Mouse (Mus musculus): ENCODE data around the gene Itpr1.

The Itpr1 gene

GRCm38 (mm10) chr6:108512994-108513393, 300.1 kb downstream of the Itpr1 start:
- no peak for DNase-seq (ENCODE audit: low spot score in 2 of 2)

- DNase-seq (ENCODE audit: low spot score in 2 of 2), result no peak
These were observed 303.4 kb downstream of the Itpr1 start for GRCm38 (mm10) chr6:108516248-108516647.

GRCm38 (mm10) chr6:108517241-108517981, 304.5 kb downstream of the Itpr1 start:
- DNase-seq (ENCODE audit: low spot score in 2 of 2), result no peak

- DNase-seq (ENCODE audit: low spot score in 2 of 2), result no peak
These were observed 305.1 kb downstream of the Itpr1 start for GRCm38 (mm10) chr6:108517986-108518385.

GRCm38 (mm10) chr6:108518552-108518951, 305.7 kb downstream of the Itpr1 start:
- no peak for DNase-seq (ENCODE audit: low spot score in 2 of 2)

- DNase-seq (ENCODE audit: low spot score in 2 of 2), result no peak
These were observed 306.4 kb downstream of the Itpr1 start for GRCm38 (mm10) chr6:108519327-108519726.

GRCm38 (mm10) chr6:108523956-108524616, 311.2 kb downstream of the Itpr1 start:
- no peak for DNase-seq (ENCODE audit: low spot score in 2 of 2)

- no peak for DNase-seq (ENCODE audit: low spot score in 2 of 2)
These were observed 311.7 kb downstream of the Itpr1 start for GRCm38 (mm10) chr6:108524617-108525010.

- DNase-seq (ENCODE audit: low spot score in 2 of 2), result no peak
These were observed 314.7 kb downstream of the Itpr1 start for GRCm38 (mm10) chr6:108527560-108527959.

GRCm38 (mm10) chr6:108527993-108528392, 315.1 kb downstream of the Itpr1 start:
- DNase-seq (ENCODE audit: low spot score in 2 of 2), result no peak

GRCm38 (mm10) chr6:108529150-108529549, 316.3 kb downstream of the Itpr1 start:
- DNase-seq (ENCODE audit: low spot score in 2 of 2), result no peak

- DNase-seq (ENCODE audit: low spot score in 2 of 2), result no peak
These were observed 318.0 kb downstream of the Itpr1 start for GRCm38 (mm10) chr6:108530781-108531323.

- DNase-seq (ENCODE audit: low spot score in 2 of 2), result no peak
These were observed 318.7 kb downstream of the Itpr1 start for GRCm38 (mm10) chr6:108531324-108532311.

GRCm38 (mm10) chr6:108532486-108533179, 319.7 kb downstream of the Itpr1 start:
- DNase-seq (ENCODE audit: low spot score in 2 of 2), result no peak

GRCm38 (mm10) chr6:108534139-108534538, 321.2 kb downstream of the Itpr1 start:
- DNase-seq (ENCODE audit: low spot score in 2 of 2), result no peak

GRCm38 (mm10) chr6:108534596-108534995, 321.7 kb downstream of the Itpr1 start:
- DNase-seq (ENCODE audit: low spot score in 2 of 2), result no peak

- no peak for DNase-seq (ENCODE audit: low spot score in 2 of 2)
These were observed 322.4 kb downstream of the Itpr1 start for GRCm38 (mm10) chr6:108535309-108535708.

- DNase-seq (ENCODE audit: low spot score in 2 of 2), result no peak
These were observed 323.8 kb downstream of the Itpr1 start for GRCm38 (mm10) chr6:108536546-108537317.

- DNase-seq (ENCODE audit: low spot score in 2 of 2), result no peak
These were observed 325.5 kb downstream of the Itpr1 start for GRCm38 (mm10) chr6:108538406-108538805.

- DNase-seq (ENCODE audit: low spot score in 2 of 2), result no peak
These were observed 327.5 kb downstream of the Itpr1 start for GRCm38 (mm10) chr6:108540441-108540840.
